Mouse (Mus musculus) liver, embryonic 13.5 days (tissue): ENCODE measurements around the gene Maml2. TPM values are rescaled to one million over a fixed set of nuclear protein-coding genes. Genes with fewer than 3 reads are reported as not detected.

Source experiments
- ATAC-seq: fragments of 200-750 bp; cut with Nextera tagmentation; 2 replicates; pipeline ENCODE4 v1.8.0; 2017; ENCODE audit warnings: low read depth, mild to moderate bottlenecking, moderate number of reproducible peaks, moderate library complexity
- DNase-seq: peaks from one replicate; pipeline ENCODE4 v3.0.0; 2022
- H3K27ac ChIP-seq: fragments of 300-500 bp; sonication (generic); 2 replicates; pipeline ENCODE4 v1.5.1; 2015; ENCODE audit warnings: moderate library complexity, mild to moderate bottlenecking, inconsistent platforms
- H3K27me3 ChIP-seq: fragments of 300-500 bp; sonication (generic); 2 replicates; pipeline ENCODE4 v1.6.1; 2015; ENCODE audit warnings: mild to moderate bottlenecking, inconsistent platforms
- H3K36me3 ChIP-seq: fragments of 300-500 bp; sonication (generic); 2 replicates; pipeline ENCODE4 v1.6.1; 2015; ENCODE audit warnings: mild to moderate bottlenecking, inconsistent platforms
- H3K4me1 ChIP-seq: fragments of 300-500 bp; sonication (generic); replicated peaks from 2 replicates; pipeline ENCODE4 v1.6.1; 2015; ENCODE audit warnings: inconsistent platforms
- H3K4me2 ChIP-seq: fragments of 300-500 bp; sonication (generic); 2 replicates; pipeline ENCODE4 v1.6.1; 2015; ENCODE audit warnings: inconsistent platforms, mild to moderate bottlenecking, moderate library complexity
- H3K4me3 ChIP-seq: fragments of 300-500 bp; sonication (generic); replicated peaks from 2 replicates; pipeline ENCODE4 v1.5.1; 2015; ENCODE audit warnings: mild to moderate bottlenecking, inconsistent platforms
- H3K9ac ChIP-seq: fragments of 300-500 bp; sonication (generic); 2 replicates; pipeline ENCODE4 v1.6.1; 2015; ENCODE audit warnings: mild to moderate bottlenecking, inconsistent platforms
- H3K9me3 ChIP-seq: fragments of 300-500 bp; sonication (generic); replicated peaks from 2 replicates; pipeline ENCODE4 v1.6.1; 2016; ENCODE audit warnings: inconsistent platforms
- WGBS: fragments of 180-500 bp; shearing (Covaris S2); methylation state at CpG from one replicate; pipeline ENCODE4 v1.1.7; 2015; ENCODE audit not compliant: insufficient replicate concordance; 5-methylcytosine and 5-hydroxymethylcytosine counted together
- polyA plus RNA-seq: library from polyadenylated mRNA; unstranded; fragments of >200 nt; fragmentation: Nextera tagmentation; extraction: Ambion mirVana; gene quantifications from 2 replicates; pipeline ENCODE4 v1.2.1, GENCODE M21; 2015

Gene Maml2
- polyA plus RNA-seq, 1 experiment from 2014 or later, result 1.0 TPM

DNA sequence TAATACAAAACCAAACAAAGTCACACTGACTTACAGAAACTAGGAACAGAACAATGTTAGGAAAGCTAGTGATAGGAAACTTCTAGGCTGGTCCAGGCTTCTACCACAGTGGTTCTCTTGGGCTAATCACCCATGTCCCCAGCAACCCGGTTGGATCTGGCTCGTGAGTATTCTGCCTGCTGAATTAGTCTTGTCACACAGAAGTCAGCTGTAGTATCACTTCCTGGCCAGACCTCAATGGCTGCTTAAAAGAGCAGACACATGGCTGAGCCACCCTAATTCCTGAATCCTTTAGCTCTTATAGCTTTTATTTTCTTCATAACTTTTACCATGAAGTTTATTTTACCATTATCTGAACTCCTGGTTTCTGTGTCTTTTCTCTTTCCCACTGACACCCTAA is 13.3 kb downstream of the Maml2 start:
- H3K9me3 ChIP-seq, result no peaks in the 10 kb centered on the region
- no peaks in the 10 kb centered on the region for H3K27me3 ChIP-seq
- WGBS, result 10% methylated on average over 2 of the region's 2 CpGs
- H3K4me3 ChIP-seq, result no peak overlapping the region
- ATAC-seq (no peak), DNase-seq (no peak)
- no peak overlapping the region for H3K27ac ChIP-seq
- no peaks in the 10 kb centered on the region for H3K4me1 ChIP-seq
- no peak overlapping the region for H3K9ac ChIP-seq
- no peak overlapping the region for H3K4me2 ChIP-seq
- no peaks in the 10 kb centered on the region for H3K36me3 ChIP-seq

DNA sequence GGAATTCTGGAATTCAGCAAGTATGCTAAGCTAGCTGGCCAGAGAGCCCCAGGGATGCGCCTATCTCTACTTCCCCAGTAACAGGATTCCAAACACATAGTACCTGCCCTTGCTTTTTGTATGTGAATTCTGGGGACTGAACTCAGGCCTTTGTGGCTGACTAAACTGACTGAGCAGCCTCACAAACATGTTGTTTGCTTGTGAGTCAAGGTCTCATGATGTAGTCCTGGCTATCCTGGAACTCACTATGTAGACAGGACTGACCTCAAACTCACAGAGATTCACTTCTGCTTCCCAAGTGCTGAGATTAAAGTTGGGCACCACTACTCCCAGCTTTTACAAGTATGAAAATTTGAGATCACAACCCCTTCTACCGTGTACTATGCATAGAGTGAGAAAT is 16.2 kb downstream of the Maml2 start:
- DNase-seq, result no peak
- no peaks in the 10 kb centered on the region for H3K4me1 ChIP-seq

DNA sequence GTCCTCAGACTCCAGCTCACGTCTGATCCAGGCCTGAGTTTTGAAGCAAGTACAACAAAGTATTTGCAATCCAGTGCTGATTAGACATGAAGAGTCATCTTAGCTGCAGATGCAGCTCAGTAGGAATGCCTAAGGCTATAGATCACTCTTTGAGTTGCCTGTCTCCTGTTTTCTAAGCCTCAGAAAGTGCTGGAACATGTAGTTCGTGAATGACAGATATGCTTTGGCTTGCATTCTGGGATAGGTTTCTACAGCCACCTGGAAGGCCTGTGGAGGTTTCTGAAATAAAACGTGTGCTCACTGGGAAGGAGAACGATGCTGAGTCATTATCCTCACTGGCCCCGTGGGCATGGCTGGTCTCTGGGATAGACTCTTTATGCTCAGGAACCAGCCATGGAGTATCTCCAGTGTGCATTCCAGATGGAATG is 16.8 kb downstream of the Maml2 start:
- WGBS, result 50% methylated on average over 5 of the region's 5 CpGs
- Histone ChIP-seq H3K27ac (no peak overlapping the region), H3K9me3 (no peaks in the 10 kb centered on the region), H3K4me1 (no peaks in the 10 kb centered on the region), H3K4me3 (no peak overlapping the region), H3K36me3 (no peaks in the 10 kb centered on the region), H3K27me3 (no peaks in the 10 kb centered on the region), H3K4me2 (no peak overlapping the region), H3K9ac (no peak overlapping the region)
- DNase-seq (no peak), ATAC-seq (no peak)

More for the DNA sequence above, 16.2 kb downstream of the Maml2 start:
- no peak overlapping the region for H3K4me3 ChIP-seq
- no peak overlapping the region for H3K4me2 ChIP-seq
- H3K9ac ChIP-seq, result no peak overlapping the region
- 75% methylated on average over 2 of the region's 2 CpGs for WGBS
- no peaks in the 10 kb centered on the region for H3K27me3 ChIP-seq
- no peak overlapping the region for H3K27ac ChIP-seq
- no peak for ATAC-seq
- no peaks in the 10 kb centered on the region for H3K36me3 ChIP-seq
- no peaks in the 10 kb centered on the region for H3K9me3 ChIP-seq

DNA sequence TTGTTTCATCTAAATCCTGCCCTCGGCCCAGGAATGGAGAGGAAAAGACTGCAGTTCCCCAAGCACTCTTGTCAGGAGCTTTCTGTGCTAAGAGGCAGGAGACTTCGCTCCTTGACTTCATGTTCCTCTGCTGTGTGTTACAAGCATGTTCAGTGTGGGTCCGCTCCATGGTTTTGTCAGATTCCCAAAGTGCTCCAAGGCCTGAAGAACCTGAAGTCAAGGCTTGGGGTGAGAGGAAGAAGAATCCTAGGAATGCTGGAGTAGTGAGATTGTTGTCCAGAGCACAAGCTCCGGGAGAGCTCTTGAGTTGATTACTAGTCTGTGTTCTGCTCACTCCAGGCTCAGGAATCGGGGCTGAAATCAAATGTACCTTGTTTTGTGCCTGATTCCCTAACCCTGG is 17.6 kb downstream of the Maml2 start:
- Histone ChIP-seq H3K36me3 (no peaks in the 10 kb centered on the region), H3K27me3 (no peaks in the 10 kb centered on the region), H3K27ac (no peak overlapping the region), H3K4me3 (no peak overlapping the region), H3K4me1 (no peaks in the 10 kb centered on the region), H3K9me3 (no peaks in the 10 kb centered on the region), H3K9ac (no peak overlapping the region), H3K4me2 (no peak overlapping the region)
- no peak for DNase-seq
- WGBS, result 62% methylated on average over 5 of the region's 5 CpGs
- ATAC-seq, result no peak

DNA sequence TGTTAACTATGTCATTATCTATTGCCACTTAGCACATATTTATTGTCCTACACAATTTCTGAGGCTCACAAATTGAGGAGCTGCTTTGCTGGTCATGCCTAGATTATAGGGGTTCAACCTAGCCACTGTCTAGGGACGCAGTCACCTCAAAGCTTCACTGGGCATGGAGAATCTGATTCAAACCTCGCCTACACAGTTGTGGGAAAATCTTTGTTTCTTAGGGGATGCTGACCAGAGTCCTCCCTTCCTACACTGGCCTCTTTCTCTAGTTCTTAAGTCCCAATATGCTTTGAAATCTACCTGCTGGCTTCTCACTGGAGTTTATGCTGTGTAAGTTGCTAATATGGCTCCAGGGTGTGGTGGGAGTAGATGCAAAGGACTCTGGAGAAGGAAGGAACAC is 21.8 kb downstream of the Maml2 start:
- Histone ChIP-seq H3K27ac (no peak overlapping the region), H3K4me3 (no peak overlapping the region), H3K9me3 (no peaks in the 10 kb centered on the region), H3K4me1 (no peaks in the 10 kb centered on the region), H3K4me2 (no peak overlapping the region), H3K27me3 (no peaks in the 10 kb centered on the region), H3K36me3 (no peaks in the 10 kb centered on the region), H3K9ac (no peak overlapping the region)
- ATAC-seq, result no peak
- WGBS, result 64% methylated on average over 2 of the region's 2 CpGs
- DNase-seq, result no peak

DNA sequence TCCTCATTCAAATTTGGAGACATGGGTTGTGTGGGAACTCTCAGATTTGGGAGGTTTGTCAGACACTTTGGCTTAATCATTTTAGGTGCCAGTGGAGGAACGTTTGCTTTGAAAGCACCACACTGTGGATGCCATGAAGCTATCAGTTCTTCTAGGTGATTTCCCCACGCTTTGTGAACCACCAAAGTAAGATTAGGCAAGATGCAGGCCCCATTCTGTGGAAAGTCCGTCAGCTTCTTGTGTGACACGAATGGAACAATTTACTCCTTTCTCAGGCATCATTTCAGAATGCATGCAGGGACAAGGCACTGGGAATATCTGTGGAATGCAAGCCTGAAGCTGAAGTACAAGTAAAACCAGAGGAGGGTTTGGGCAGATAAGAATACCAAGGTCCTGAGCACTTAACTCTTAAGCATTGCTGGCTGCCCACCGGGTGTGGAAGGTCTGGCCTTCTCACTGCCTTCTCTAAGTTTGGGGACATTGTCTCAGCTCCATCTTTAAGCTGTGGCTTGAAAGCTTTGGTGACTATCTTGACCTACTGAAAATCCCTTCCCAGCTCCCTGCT is 23.1 kb downstream of the Maml2 start:
- Histone ChIP-seq H3K4me2 (no peak overlapping the region), H3K4me1 (no peaks in the 10 kb centered on the region), H3K27ac (no peak overlapping the region), H3K9me3 (no peaks in the 10 kb centered on the region), H3K4me3 (no peak overlapping the region), H3K36me3 (no peaks in the 10 kb centered on the region), H3K27me3 (no peaks in the 10 kb centered on the region), H3K9ac (no peak overlapping the region)
- ATAC-seq, result no peak
- DNase-seq, result no peak
- 47% methylated on average over 5 of the region's 5 CpGs for WGBS

DNA sequence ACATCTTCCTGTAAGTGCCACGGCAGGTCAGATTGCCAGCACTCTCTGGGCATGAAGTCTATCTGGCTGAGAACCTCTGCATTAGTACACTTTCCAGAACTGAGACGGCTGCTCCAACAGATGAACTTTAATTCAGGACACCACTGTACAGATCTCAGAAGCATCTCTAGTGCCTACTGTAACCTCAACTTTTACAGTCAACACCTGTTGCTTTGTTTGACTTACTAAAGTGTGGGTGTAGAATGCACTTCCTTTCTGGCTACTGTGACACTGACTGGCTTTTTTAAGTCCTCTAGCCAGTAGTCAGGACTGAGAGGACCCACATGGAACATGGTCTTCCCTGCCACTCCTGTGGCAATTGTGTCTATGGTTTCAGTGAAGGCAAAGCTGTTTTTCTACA is 25.3 kb downstream of the Maml2 start:
- Histone ChIP-seq H3K27ac (no peak overlapping the region), H3K27me3 (no peaks in the 10 kb centered on the region), H3K4me2 (no peak overlapping the region), H3K9me3 (no peaks in the 10 kb centered on the region), H3K36me3 (no peaks in the 10 kb centered on the region), H3K4me3 (no peak overlapping the region), H3K4me1 (no peaks in the 10 kb centered on the region), H3K9ac (no peak overlapping the region)
- ATAC-seq, result no peak
- DNase-seq, result no peak
- WGBS, result 53% methylated on average over 2 of the region's 2 CpGs

DNA sequence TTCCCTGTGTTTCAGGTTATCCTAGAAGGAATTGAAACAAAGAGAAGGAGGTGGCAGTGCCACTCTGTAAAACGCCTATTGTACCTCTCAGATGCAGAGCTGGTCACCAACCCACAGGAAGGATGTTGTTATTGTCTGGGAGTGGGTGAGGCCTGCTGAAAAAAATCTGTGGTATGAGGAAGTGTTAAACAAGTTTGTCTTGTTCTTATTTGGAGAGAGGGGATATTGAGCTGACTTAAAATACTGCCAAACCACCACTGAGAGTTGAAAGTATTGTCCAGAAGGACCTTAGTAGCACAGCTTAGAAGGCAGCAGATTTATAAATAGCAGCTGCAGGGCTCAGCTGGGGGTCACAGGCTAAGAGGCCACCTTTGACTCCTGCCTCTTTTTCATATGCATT is 25.9 kb downstream of the Maml2 start:
- Histone ChIP-seq H3K27ac (no peak overlapping the region), H3K4me1 (no peaks in the 10 kb centered on the region), H3K4me2 (no peak overlapping the region), H3K4me3 (no peak overlapping the region), H3K9ac (no peak overlapping the region), H3K9me3 (no peaks in the 10 kb centered on the region), H3K36me3 (no peaks in the 10 kb centered on the region), H3K27me3 (no peaks in the 10 kb centered on the region)
- DNase-seq (no peak), ATAC-seq (no peak)
- 6% methylated on average over 1 of the region's 1 CpGs for WGBS

DNA sequence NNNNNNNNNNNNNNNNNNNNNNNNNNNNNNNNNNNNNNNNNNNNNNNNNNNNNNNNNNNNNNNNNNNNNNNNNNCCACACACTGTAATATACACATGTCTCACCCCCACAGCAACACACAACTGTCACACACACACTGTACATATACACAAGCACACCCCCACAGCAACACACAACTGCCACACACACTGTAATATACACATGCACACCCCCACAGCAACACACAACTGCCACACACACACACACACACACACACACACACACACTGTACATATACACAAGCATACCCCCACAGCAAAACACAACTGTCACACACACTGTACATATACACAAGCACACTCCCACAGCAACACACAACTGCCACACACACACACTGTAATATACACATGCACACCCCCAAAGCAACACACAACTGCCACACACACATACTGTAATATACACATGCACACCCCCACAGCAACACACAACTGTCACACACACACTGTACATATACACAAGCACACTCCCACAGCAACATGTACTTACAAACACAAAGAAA is 116.5 kb downstream of the Maml2 start:
- H3K9me3 ChIP-seq, result no peaks in the 10 kb centered on the region
- no peaks in the 10 kb centered on the region for H3K4me1 ChIP-seq
- no peak overlapping the region for H3K4me2 ChIP-seq
- H3K27ac ChIP-seq, result no peak overlapping the region
- DNase-seq (no peak), ATAC-seq (no peak)
- no peaks in the 10 kb centered on the region for H3K36me3 ChIP-seq
- no peaks in the 10 kb centered on the region for H3K27me3 ChIP-seq
- no peak overlapping the region for H3K9ac ChIP-seq
- no peak overlapping the region for H3K4me3 ChIP-seq

DNA sequence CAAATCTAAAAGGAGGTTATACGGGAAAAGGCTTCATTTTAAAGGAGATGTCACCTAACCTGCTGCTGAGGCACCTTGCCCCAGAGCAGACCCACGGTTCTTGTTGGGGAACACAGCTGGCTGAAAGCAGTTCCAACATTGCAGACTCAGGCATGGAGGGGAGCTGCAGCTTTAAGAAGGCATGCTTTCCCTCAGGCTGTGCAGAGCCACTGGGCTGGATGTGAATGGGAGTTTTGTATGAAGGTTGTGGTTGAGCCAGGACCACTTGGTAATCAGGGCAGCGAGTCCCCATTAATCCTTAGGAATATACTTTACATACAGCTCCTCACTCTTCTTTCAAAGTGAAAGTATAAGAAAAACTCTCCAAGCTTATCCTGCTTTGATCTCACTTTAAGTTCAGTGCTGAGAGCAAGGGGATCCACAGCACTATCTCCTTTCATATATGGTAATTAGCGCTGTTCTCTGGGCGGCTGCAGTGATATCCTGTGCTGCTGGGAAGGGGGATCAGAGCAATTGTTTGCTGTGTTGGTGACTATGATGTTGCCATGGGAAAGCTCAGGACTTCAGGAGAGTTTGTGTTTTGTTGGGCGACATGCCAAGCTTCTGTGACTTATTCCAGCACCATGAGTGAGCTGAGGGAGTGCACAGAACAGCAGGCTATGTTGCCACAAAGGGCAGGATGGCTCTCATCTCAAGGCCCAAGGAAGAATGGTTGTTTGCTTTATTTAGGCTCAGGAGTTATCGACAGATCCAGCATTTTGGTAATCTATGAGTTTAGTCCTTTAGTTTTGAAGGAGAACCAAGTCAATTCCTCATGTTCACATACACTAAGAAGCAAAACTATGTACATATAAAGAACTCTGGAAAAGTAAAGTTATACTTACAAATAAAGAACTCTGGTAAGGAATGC is 127.5 kb downstream of the Maml2 start:
- Histone ChIP-seq H3K36me3 (no peaks in the 10 kb centered on the region), H3K4me3 (no peak overlapping the region), H3K9ac (no peak overlapping the region), H3K27me3 (no peaks in the 10 kb centered on the region), H3K4me2 (no peak overlapping the region), H3K4me1 (peaks cover 5% of the 10 kb centered on the region), H3K27ac (no peak overlapping the region), H3K9me3 (no peaks in the 10 kb centered on the region)
- DNase-seq (no peak), ATAC-seq (no peak)
- WGBS, result 52% methylated on average over 7 of the region's 7 CpGs

DNA sequence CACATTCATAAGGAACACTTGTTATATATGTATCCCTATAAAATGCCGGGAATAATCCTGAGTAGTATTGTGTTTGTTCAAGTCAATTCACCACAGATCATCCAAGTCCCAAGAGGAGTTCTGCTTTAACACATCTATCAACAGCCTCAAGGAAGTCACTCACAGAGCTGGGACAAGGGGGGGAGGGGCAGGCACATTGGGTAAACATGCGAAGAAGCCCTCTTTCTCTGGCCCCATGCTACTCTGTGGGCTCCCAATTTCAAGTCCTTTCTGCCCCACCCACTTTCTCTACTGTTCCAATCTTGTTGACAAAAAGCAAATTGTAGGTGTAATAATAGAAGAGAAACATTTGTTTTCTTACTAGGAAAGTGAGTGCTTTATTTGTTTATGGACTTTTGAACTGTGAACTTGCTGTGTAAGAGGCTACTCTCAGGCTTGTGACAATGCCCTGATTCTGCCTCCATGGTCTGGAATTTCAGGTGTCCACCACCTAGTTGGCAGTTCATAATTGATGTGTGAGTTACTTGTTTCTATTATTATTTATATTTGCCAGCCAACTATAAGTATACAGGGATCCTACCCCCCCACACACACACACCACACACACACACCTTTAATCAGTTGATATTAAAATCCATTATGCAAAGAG is 131.8 kb downstream of the Maml2 start:
- Histone ChIP-seq H3K27ac (no peak overlapping the region), H3K4me2 (no peak overlapping the region), H3K9ac (no peak overlapping the region), H3K27me3 (no peaks in the 10 kb centered on the region), H3K4me3 (no peak overlapping the region), H3K36me3 (no peaks in the 10 kb centered on the region), H3K9me3 (no peaks in the 10 kb centered on the region), H3K4me1 (peaks cover 6% of the 10 kb centered on the region)
- 33% methylated on average over 2 of the region's 2 CpGs for WGBS
- no peak for DNase-seq
- ATAC-seq, result no peak
